Mouse (Mus musculus) thymus, adult 2 months (tissue): ENCODE measurements around the gene Cops4.

Source experiments
- CTCF ChIP-seq: fragments of 200-500 bp; IDR thresholded peaks from 2 replicates; pipeline ENCODE4 v1.5.1; 2012; ENCODE audit warnings: mild to moderate bottlenecking, control low read depth, low read length, moderate library complexity, borderline replicate concordance; ENCODE audit not compliant: control insufficient read depth, poor library complexity, insufficient read depth; ENCODE audit errors: extremely low read depth
- POLR2A ChIP-seq: fragments of 200-500 bp; IDR thresholded peaks from 2 replicates; pipeline ENCODE4 v1.6.1; 2012; ENCODE audit warnings: mild to moderate bottlenecking, low read length, control low read depth, moderate library complexity; ENCODE audit not compliant: control insufficient read depth, poor library complexity, insufficient read depth; ENCODE audit errors: extremely low read depth

GRCm38 (mm10) chr5:100578863-100579411, 60.8 kb downstream of the Cops4 start:
- no peak for TF ChIP-seq POLR2A
- no peak for TF ChIP-seq CTCF
